Mouse (Mus musculus) CD4-positive, CD25-positive, alpha-beta regulatory T cell, adult 4 months (primary cell): ENCODE measurements around the gene Dbp. TPM values are rescaled to one million over a fixed set of nuclear protein-coding genes. Genes with fewer than 3 reads are reported as not detected.
A peak's percentile ranks its signal among the peaks of the same experiment; 100 is the strongest.

ENCODE experiments used
- ATAC-seq: one replicate; pipeline ENCODE4 v1.8.0; 2017
- polyA plus RNA-seq, 2 experiments: library from polyadenylated mRNA; unstranded; fragments of 100-300 nt; shearing (Covaris generic); gene quantifications; one replicate each; pipeline ENCODE4 v1.2.1; 2017

The Dbp gene
- polyA plus RNA-seq, 2 experiments from 2014 or later = 7.4 to 8.8 TPM

DNA sequence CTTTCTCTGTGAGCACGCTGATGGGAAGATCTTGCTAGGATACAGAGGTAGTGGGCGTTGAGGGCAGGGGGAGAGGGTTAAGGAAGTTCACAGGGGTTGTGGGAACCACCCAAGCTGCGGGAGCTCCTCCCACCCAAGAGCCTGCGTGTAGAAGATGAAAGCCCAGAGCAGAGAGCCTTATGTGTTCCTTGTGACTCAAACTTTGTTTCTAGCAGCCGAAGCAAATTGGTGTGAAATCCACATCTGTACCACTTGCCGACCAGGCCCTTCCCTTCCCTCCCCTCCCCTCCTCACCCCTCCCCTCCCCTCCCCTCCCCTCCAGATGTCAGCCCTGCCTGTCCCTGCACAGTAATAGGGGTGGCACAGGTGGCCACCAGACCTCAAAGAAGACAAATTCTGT is 9.8 kb upstream of the Dbp start:
- peak; percentile 37 for ATAC-seq

DNA sequence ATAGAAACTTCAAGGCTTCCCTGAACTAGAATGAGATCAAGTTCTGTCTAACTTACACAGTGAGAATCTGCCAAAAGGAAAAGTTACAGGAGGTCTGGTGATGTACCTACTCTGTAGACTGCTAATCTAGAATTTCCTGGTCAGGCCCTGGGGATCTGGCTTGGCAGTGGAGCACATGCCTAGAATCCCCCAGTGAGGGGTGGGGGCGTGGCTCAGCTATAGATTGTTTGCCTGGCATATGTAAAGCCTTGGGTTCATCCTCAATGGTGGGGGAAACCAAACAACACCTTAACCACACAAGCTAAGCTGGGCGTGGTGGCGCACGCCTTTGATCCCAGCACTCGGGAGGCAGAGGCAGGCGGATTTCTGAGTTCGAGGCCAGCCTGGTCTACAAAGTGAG is 7.0 kb upstream of the Dbp start:
- ATAC-seq = no peak

GRCm38 (mm10) chr7:45699523-45700141 is 5.3 kb upstream of the Dbp start, which contains the start of gene Car11:
TSS of gene Car11 (plus strand) at chr7:45699843.
- no peak for ATAC-seq

DNA sequence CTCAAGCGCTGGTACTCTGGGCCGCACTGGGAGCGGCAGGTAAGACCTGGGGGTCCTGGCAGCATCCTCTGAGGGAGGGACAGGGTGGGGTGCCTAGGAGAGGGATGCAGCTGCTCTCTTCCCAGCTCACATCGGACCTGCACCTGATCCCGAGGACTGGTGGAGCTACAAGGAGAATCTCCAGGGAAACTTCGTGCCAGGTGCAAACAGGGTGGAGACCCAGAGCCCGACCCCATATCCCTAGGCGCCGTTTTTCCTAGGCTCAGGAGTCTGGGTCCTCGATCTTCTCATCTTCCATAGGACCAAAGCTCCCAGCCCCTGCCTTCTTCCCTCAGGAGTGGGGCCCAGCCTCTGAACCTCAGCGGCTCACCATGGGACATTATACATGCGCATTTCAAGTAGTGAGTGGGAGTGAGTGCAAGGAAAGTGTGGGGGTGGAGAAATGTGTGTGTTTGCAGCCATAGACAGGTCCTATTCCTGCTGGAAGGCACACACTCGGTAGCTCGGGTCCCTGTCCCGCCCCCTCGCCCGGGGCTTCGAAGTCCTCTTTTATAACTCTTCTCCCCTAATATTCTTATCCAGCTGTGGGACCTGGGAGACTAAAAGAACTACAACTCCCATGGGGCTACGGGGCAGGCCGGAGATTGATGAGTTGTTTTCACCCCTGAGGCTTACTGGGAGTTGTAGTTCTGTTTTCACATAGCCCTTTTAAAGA is 4.4 kb upstream of the Dbp start:
- ATAC-seq = peak; percentile 25

DNA sequence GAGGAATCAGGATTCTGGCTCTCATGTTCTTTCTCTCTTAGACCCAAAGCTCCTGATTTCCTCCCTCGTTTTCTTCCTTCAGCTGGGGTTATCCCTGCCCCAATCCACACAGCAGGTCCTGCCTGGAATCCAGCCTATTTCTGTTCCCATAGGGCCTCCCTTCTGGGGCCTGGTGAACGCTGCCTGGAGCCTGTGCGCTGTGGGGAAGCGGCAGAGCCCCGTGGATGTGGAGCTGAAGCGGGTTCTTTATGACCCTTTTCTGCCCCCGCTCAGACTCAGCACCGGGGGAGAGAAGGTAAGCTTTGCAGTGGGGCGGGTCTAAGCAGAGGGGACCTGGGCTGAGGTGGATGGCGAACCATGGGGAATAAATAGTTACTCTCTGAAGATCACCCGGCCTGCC is 3.8 kb upstream of the Dbp start:
- ATAC-seq = no peak

GRCm38 (mm10) chr7:45701607-45702006 is 3.3 kb upstream of the Dbp start:
- ATAC-seq = no peak

DNA sequence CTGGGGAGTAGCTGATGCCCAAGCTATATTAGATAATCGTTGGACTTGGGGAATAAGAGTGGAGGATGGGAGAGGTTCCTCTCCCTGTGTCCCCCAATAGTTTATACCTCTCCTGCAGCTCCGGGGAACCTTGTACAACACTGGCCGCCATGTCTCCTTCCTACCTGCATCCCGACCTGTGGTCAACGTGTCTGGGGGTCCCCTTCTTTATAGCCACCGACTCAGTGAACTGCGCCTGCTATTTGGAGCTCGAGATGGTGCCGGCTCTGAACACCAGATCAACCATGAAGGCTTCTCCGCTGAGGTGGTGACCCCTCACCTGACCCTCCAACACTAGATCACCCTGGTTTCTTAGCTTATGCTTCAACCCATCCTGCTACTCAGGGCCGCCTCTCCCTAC is 2.6 kb upstream of the Dbp start:
- ATAC-seq = no peak

- no peak for ATAC-seq
These were observed 1.9 kb upstream of the Dbp start for GRCm38 (mm10) chr7:45702809-45703520.

DNA sequence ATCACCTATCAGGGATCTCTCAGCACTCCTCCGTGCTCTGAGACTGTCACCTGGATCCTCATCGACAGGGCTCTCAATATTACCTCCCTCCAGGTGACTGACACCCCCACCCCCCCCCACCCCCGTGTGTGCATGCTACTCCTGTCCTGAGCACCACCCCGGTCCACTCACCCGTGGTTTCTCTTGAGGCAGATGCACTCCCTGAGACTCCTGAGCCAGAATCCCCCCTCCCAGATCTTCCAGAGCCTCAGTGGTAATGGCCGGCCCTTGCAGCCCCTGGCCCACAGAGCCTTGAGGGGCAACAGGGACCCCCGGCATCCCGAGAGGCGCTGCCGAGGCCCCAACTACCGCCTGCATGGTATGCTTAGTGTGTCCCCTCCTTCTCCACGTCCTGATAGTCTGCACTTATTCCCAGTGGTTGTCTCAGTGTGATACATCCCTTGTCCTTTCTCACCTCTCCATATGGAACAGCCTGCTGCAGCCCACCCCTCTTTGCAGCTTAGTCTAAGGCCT is 1.3 kb upstream of the Dbp start:
- no peak for ATAC-seq

GRCm38 (mm10) chr7:45704046-45704559 is 785 bp upstream of the Dbp start:
- ATAC-seq = peak; percentile 1

- ATAC-seq = no peak
These were observed 566 bp downstream of the Dbp start for GRCm38 (mm10) chr7:45705443-45705864.

GRCm38 (mm10) chr7:45705873-45706281 is 989 bp downstream of the Dbp start:
- no peak for ATAC-seq

GRCm38 (mm10) chr7:45706721-45707241 is 1.9 kb downstream of the Dbp start:
- peak; percentile 10 for ATAC-seq

- ATAC-seq = peak; percentile 24
These were observed 2.6 kb downstream of the Dbp start for GRCm38 (mm10) chr7:45707375-45707967.

GRCm38 (mm10) chr7:45708221-45708761 is 3.4 kb downstream of the Dbp start:
- ATAC-seq = no peak

DNA sequence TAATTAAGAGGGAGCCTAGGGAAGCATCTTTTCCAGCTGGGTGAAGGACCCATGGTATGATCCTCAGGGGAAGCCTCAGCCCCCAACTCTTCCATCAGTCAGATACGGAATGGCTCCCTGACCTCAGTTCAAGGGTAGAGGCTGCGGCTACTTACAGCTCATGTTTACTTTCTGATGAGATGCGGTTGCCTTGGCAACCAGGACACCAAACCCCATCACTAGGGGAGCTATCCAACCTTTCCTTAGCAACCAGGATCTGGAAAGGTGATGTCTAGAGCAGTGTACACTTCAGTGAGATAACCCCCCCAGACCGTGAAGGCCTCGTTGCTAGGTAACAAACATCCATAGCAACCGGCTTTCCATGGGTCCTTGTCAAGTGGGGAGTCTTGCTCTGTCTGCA is 4.1 kb downstream of the Dbp start:
- ATAC-seq = no peak

DNA sequence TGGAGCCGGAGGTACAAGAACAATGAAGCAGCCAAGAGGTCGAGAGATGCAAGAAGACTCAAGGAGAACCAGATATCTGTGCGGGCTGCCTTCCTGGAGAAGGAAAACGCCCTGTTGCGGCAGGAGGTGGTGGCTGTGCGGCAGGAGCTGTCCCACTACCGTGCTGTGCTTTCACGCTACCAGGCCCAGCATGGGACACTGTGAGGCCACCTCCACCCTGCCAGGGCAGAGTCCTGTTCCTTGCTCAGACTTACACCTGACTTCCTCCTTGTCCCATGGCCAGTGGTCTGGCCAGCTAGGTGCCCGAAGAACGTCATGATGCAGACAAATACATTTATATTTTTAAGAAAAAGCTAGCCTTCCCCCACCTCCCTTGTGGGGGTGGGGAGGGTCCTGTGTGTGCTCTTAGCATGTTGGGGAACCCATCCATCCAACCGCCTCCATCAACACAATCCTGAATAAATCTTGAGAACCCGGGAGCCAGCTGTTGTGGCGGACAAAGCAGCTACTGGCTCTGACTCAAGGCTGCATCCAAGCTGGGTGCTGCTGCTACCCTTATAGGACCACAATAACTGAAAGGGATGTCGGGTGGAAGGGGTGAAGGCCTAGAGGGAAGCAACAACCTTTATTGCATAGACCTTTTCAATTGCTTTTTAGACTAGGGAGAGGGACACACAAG is 4.9 kb downstream of the Dbp start:
- no peak for ATAC-seq

DNA sequence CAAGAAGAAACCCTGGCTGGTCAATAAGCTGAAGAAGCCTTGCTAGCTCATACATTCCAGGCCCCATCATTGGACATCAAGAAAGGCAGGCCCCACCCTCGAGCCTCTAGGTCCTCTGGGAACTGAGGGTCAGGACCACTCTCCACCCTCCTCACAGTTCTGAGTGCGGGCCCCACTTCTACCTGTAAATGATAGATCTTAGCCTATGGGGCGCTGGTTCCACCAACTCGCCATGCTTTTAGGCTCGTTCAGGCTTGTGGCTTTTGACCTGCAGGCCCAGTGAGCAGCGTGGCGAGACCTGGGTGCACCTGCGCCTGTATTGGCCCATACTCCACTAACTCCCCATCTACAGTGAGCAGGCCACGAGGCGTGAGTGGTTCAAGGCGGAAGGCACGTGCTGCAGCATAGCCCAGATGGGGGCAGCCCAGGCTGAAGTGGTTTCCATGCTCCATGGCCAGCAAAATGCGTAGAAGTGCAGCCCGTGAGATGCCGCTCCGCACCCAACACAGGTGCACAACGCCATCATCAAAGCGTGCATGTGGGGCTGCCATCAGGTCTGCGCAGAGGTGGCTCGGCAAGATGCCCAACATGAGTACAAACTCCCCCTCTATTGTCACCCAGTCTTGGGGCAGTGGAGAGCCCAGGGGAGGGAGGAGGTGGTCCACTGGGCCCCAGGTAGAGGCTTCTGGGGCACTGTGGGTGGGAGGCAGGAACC is 5.7 kb downstream of the Dbp start:
- no peak for ATAC-seq

DNA sequence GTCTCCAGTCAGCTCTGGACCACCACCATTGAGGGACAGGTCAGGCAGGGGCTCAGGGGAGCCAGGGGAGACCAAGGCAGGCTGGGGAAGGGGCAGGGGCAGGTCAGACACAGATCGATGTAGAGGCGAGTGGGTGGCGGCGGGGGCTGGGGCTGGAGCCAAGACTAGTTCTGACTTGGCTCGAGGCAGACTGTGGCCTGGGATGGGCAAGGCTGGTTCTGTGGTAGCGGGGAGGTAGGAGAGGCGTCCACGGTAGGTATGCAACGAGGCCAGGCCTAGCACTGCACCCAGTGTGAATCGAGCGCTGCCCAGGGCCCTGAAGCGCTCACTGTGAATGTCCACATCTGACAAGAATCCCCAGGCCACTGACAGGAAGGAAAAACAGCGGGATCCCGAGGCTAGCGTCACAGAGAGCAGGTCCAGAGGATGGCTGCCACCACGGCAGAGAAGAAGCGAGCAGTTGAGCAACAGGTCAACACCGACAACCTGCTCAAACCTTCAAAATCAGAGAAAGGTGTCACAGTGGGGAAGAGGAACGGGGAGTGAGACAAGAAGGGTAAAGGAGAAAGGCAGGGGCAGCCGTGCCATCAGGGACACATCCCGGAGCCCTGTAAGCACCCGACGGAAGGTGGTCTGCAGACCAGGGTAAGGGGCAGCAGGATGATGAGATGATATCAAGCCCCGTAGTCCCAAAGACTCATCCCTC is 6.6 kb downstream of the Dbp start:
- no peak for ATAC-seq

DNA sequence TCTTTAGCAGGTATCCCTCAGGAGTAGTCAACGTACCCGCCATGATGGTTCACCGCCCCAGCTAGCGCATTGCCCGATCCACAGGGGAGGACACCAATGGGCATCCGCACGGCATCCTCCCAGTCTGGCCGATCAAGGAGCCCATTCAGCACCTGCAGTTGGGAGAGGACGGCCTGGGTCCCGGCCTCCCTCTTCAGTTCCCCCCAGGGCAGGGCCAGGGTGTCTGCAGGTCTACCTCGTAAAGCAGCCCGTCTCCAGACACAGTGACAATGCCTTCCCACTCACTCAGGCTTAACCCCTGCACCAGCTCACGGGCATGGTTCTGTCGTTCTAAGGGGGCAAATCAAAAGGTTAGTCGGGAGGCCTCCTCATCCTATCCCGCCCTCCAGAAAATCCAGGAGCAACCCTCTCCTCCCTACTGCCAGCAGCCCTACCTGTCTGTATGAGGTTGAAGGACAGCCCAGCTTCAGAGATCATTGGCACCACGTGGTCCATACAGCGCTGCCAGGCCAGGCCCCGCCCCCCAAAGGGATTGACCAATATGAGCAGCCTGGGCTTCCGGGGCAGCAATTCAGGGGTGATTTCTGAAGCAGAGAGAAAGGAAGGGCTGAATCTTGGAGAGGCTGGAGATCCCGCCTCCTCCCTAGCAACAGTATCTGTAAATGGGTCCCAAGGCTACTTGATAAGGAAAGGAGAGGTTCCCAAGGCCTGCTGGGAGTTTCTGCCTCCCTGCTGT is 7.3 kb downstream of the Dbp start:
- ATAC-seq = no peak
